Comparison of ENCODE assay signal across 17 mouse cellular contexts in genomic region chr5:123599319-123599718, GRCm38 (mm10). TPM values are rescaled to one million over a fixed set of nuclear protein-coding genes. Genes with fewer than 3 reads are reported as not detected.
DNase-seq lines count a peak whose midpoint lies in the region; ATAC-seq lines count a peak whose summit lies in the region.
"Had no signal": no experiment of that assay in that cellular context is flagged by ENCODE, and none has a peak within 500 bp of the region (broad histone marks: within the 10 kb centered on the region; RNA-seq: fewer than 3 reads in every experiment).

No protein-coding gene starts in this region.

- no peak overlapping the region for H3K4me2 ChIP-seq in forebrain, embryonic 13.5 days
- no peak overlapping the region for H3K4me2 ChIP-seq in forebrain, embryonic 16.5 days (ENCODE audit: low read length)
- no peak overlapping the region for H3K4me2 ChIP-seq in kidney, embryonic 14.5 days (replicated peaks; ENCODE audit: low read depth, low read length)
- H3K4me2 ChIP-seq: embryonic facial prominence, embryonic 15.5 days; heart, embryonic 11.5 days; liver, embryonic 13.5 days; stomach, embryonic 15.5 days had no signal

- H3K9me3 ChIP-seq in forebrain, embryonic 13.5 days (replicated peaks), result no peaks in the 10 kb centered on the region
- no peaks in the 10 kb centered on the region for H3K9me3 ChIP-seq in forebrain, embryonic 16.5 days (ENCODE audit: control insufficient read depth, low read length)
- no peaks in the 10 kb centered on the region for H3K9me3 ChIP-seq in kidney, embryonic 14.5 days (ENCODE audit: control insufficient read depth, low read length)
- H3K9me3 ChIP-seq: embryonic facial prominence, embryonic 15.5 days; liver, embryonic 13.5 days; stomach, embryonic 15.5 days had no signal

- DNase-seq in kidney, adult 18-20 months, result no peak
- peak; percentile 26 for DNase-seq in lung, postnatal 10 days
- no peak for DNase-seq in lung, postnatal 25 days (ENCODE audit: low spot score)
- DNase-seq in thymus, postnatal 0 days (ENCODE audit: low spot score), result no peak
- no peak for DNase-seq in adrenal gland, postnatal 36 days
- DNase-seq: adrenal gland, postnatal 25 days; cerebellum, postnatal 36 days; liver, embryonic 13.5 days; thymus, postnatal 36 days had no signal

- H3K36me3 ChIP-seq in forebrain, embryonic 13.5 days (ENCODE audit: poor library complexity, severe bottlenecking), result peaks cover 71% of the 10 kb centered on the region
- peaks cover 13% of the 10 kb centered on the region; the same call in 1 of the 2 replicates for H3K36me3 ChIP-seq in forebrain, embryonic 16.5 days (ENCODE audit: control insufficient read depth, insufficient read depth)
- peaks cover 23% of the 10 kb centered on the region for H3K36me3 ChIP-seq in kidney, embryonic 14.5 days (ENCODE audit: control insufficient read depth, insufficient read depth, low read length)
- H3K36me3 ChIP-seq: stomach, embryonic 15.5 days had no signal

- peak overlapping the region; percentile 48; the same call in 1 of the 2 replicates for H3K27ac ChIP-seq in forebrain, embryonic 13.5 days
- H3K27ac ChIP-seq in forebrain, embryonic 16.5 days (ENCODE audit: low read length), result no peak overlapping the region
- H3K27ac ChIP-seq in kidney, embryonic 14.5 days (ENCODE audit: low read depth, low read length), result peak overlapping the region; percentile 38; the same call in 1 of the 2 replicates
- H3K27ac ChIP-seq: embryonic facial prominence, embryonic 15.5 days; hindbrain, postnatal 0 days; liver, embryonic 13.5 days; stomach, embryonic 15.5 days had no signal

- ATAC-seq in forebrain, embryonic 13.5 days, result no peak
- ATAC-seq in forebrain, embryonic 16.5 days, result no peak
- ATAC-seq in kidney, embryonic 14.5 days (ENCODE audit: low FRiP score, low TSS enrichment), result no peak
- ATAC-seq: forebrain, embryonic 14.5 days; hindbrain, postnatal 0 days had no signal

- WGBS in forebrain, embryonic 13.5 days, result 64% methylated on average over 6 of the region's 6 CpGs
- 60% methylated on average over 6 of the region's 6 CpGs for whole genome bisulfite sequencing in forebrain, embryonic 16.5 days
- 49% methylated on average over 6 of the region's 6 CpGs for WGBS in kidney, embryonic 14.5 days

- H3K4me3 ChIP-seq in forebrain, embryonic 13.5 days, result no peak overlapping the region
- H3K4me3 ChIP-seq in forebrain, embryonic 16.5 days (replicated peaks; ENCODE audit: low read length), result no peak overlapping the region
- no peak overlapping the region for H3K4me3 ChIP-seq in kidney, embryonic 14.5 days (ENCODE audit: low read length)
- H3K4me3 ChIP-seq: embryonic facial prominence, embryonic 15.5 days; liver, embryonic 13.5 days; stomach, embryonic 15.5 days had no signal

- no peak overlapping the region; the same call in 1 of the 2 replicates for H3K9ac ChIP-seq in forebrain, embryonic 13.5 days
- no peak overlapping the region for H3K9ac ChIP-seq in forebrain, embryonic 16.5 days (replicated peaks; ENCODE audit: low read depth, low read length)
- no peak overlapping the region for H3K9ac ChIP-seq in kidney, embryonic 14.5 days (ENCODE audit: low read depth, low read length)
- H3K9ac ChIP-seq: embryonic facial prominence, embryonic 15.5 days; liver, embryonic 13.5 days; stomach, embryonic 15.5 days had no signal

- H3K4me1 ChIP-seq in forebrain, embryonic 13.5 days, result peaks cover 6% of the 10 kb centered on the region; the same call in 1 of the 2 replicates
- no peaks in the 10 kb centered on the region for H3K4me1 ChIP-seq in forebrain, embryonic 16.5 days (replicated peaks; ENCODE audit: control insufficient read depth, insufficient read depth, low read length)
- no peaks in the 10 kb centered on the region for H3K4me1 ChIP-seq in kidney, embryonic 14.5 days (ENCODE audit: control insufficient read depth, insufficient read depth, low read length)
- H3K4me1 ChIP-seq: embryonic facial prominence, embryonic 15.5 days; stomach, embryonic 15.5 days had no signal

- no peaks in the 10 kb centered on the region for H3K27me3 ChIP-seq in forebrain, embryonic 13.5 days
- H3K27me3 ChIP-seq in forebrain, embryonic 16.5 days (replicated peaks; ENCODE audit: control insufficient read depth, insufficient read depth, low read length), result no peaks in the 10 kb centered on the region
- H3K27me3 ChIP-seq in kidney, embryonic 14.5 days (ENCODE audit: control insufficient read depth, insufficient read depth, low read length), result no peaks in the 10 kb centered on the region
- H3K27me3 ChIP-seq: embryonic facial prominence, embryonic 15.5 days; liver, embryonic 13.5 days; stomach, embryonic 15.5 days had no signal

RNA-seq across cellular contexts. Expression of gene Vps33a, which starts 26.5 kb away (rescaled TPM):
- polyA plus RNA-seq in forebrain, embryonic 13.5 days (2015; fragmentation: Nextera tagmentation; extraction: Ambion mirVana), result 32.8 and 38.1 TPM in 2 replicates
- 44.1 and 44.9 TPM in 2 replicates for polyA plus RNA-seq in forebrain, embryonic 16.5 days (2015; fragmentation: Nextera tagmentation; extraction: Ambion mirVana)
- 17.1 and 34.5 TPM in 2 replicates for polyA plus RNA-seq in kidney, embryonic 14.5 days (2014; fragmentation: Nextera tagmentation; extraction: Ambion mirVana)
- 20.7 and 23.0 TPM in 2 replicates for polyA plus RNA-seq in thymus, postnatal 0 days (2015; fragmentation: Nextera tagmentation; extraction: Ambion mirVana)
- 10 to 100 TPM; 37.4 to 43.4 TPM for total RNA-seq in adrenal gland, postnatal 36 days (2021)
